Mouse (Mus musculus) limb, embryonic 15.5 days (tissue): ENCODE data around the gene Tmem63a. TPM values are rescaled to one million over a fixed set of nuclear protein-coding genes. Genes with fewer than 3 reads are reported as not detected.
A peak's percentile ranks its signal among the peaks of the same experiment; 100 is the strongest.
"Not testable (repeated sequence)": the region's sequence is repeated elsewhere in the genome, so short reads cannot be mapped to it uniquely, and the experiment has no call there.

ENCODE experiments used
- ATAC-seq: fragments of 200-750 bp; cut with Nextera tagmentation; 2 replicates; pipeline ENCODE4 v1.8.0; 2017; ENCODE audit warnings: low read depth, moderate TSS enrichment; ENCODE audit not compliant: insufficient number of reproducible peaks, low FRiP score, low TSS enrichment
- H3K27ac ChIP-seq: fragments of 300-500 bp; sonication (generic); 2 replicates; pipeline ENCODE4 v1.5.1; 2015; ENCODE audit warnings: moderate library complexity, mild to moderate bottlenecking, inconsistent platforms
- H3K27me3 ChIP-seq: fragments of 300-500 bp; sonication (generic); 2 replicates; pipeline ENCODE4 v1.6.1; 2015; ENCODE audit warnings: inconsistent platforms
- H3K36me3 ChIP-seq: fragments of 300-500 bp; sonication (generic); 2 replicates; pipeline ENCODE4 v1.6.1; 2015; ENCODE audit warnings: inconsistent platforms
- H3K4me1 ChIP-seq: fragments of 300-500 bp; sonication (generic); 2 replicates; pipeline ENCODE4 v1.6.1; 2015; ENCODE audit warnings: inconsistent platforms
- H3K4me2 ChIP-seq: fragments of 300-500 bp; sonication (generic); 2 replicates; pipeline ENCODE4 v1.6.1; 2015; ENCODE audit warnings: mild to moderate bottlenecking, inconsistent platforms
- H3K4me3 ChIP-seq: fragments of 300-500 bp; sonication (generic); 2 replicates; pipeline ENCODE4 v1.5.1; 2015; ENCODE audit warnings: mild to moderate bottlenecking, inconsistent platforms
- H3K9ac ChIP-seq: fragments of 300-500 bp; sonication (generic); 2 replicates; pipeline ENCODE4 v1.6.1; 2015; ENCODE audit warnings: inconsistent platforms
- H3K9me3 ChIP-seq: fragments of 300-500 bp; sonication (generic); 2 replicates; pipeline ENCODE4 v1.6.1; 2016; ENCODE audit warnings: inconsistent platforms
- WGBS: fragments of 180-500 bp; shearing (Covaris S2); methylation state at CpG from one replicate; pipeline ENCODE4 v1.1.7; 2015; 5-methylcytosine and 5-hydroxymethylcytosine counted together
- polyA plus RNA-seq: library from polyadenylated mRNA; unstranded; fragments of >200 nt; fragmentation: Nextera tagmentation; extraction: Ambion mirVana; gene quantifications from 2 replicates; pipeline ENCODE4 v1.2.1, GENCODE M21; 2015

Tmem63a gene
- polyA plus RNA-seq, 1 experiment from 2014 or later, result 26.9 TPM

- no peaks in the 10 kb centered on the region for H3K9me3 ChIP-seq
- H3K4me1 ChIP-seq, result no peaks in the 10 kb centered on the region
- H3K27ac ChIP-seq, result no peak overlapping the region
- ATAC-seq, result no peak
- no peaks in the 10 kb centered on the region for H3K36me3 ChIP-seq
- WGBS, result 40% methylated on average over 2 of the region's 2 CpGs
- H3K4me3 ChIP-seq, result no peak overlapping the region
- no peak overlapping the region for H3K4me2 ChIP-seq
- peaks cover 27% of the 10 kb centered on the region for H3K27me3 ChIP-seq
- no peak overlapping the region for H3K9ac ChIP-seq
Observed at GRCm38 (mm10) chr1:180929599-180929998, 12.5 kb upstream of the Tmem63a start.

- Histone ChIP-seq H3K36me3 (no peaks in the 10 kb centered on the region), H3K9ac (no peak overlapping the region), H3K27me3 (peaks cover 42% of the 10 kb centered on the region), H3K4me1 (no peaks in the 10 kb centered on the region), H3K4me2 (no peak overlapping the region), H3K9me3 (no peaks in the 10 kb centered on the region), H3K4me3 (no peak overlapping the region), H3K27ac (no peak overlapping the region)
- WGBS, result 51% methylated on average over 3 of the region's 3 CpGs
- no peak for ATAC-seq
Observed at GRCm38 (mm10) chr1:180931106-180931505, 11.0 kb upstream of the Tmem63a start.

- no peak overlapping the region for H3K9ac ChIP-seq
- no peak overlapping the region for H3K4me3 ChIP-seq
- H3K4me2 ChIP-seq, result no peak overlapping the region
- H3K4me1 ChIP-seq, result 0 out of 2 replicates have a peak, but pooled peaks cover 5% of the 10 kb centered on the region
- no peaks in the 10 kb centered on the region for H3K9me3 ChIP-seq
- peaks cover 43% of the 10 kb centered on the region for H3K27me3 ChIP-seq
- WGBS, result 30% methylated on average over 6 of the region's 6 CpGs
- no peak overlapping the region for H3K27ac ChIP-seq
- no peak for ATAC-seq
- no peaks in the 10 kb centered on the region for H3K36me3 ChIP-seq
Observed at GRCm38 (mm10) chr1:180933659-180934058, 8.5 kb upstream of the Tmem63a start.

- Histone ChIP-seq H3K9me3 (no peaks in the 10 kb centered on the region), H3K9ac (no peak within 1 kb of the TSS), H3K36me3 (no peaks in the 10 kb centered on the region), H3K27me3 (peaks cover 43% of the 10 kb centered on the region), H3K4me1 (0 out of 2 replicates have a peak, but pooled peaks cover 5% of the 10 kb centered on the region), H3K4me2 (no peak within 1 kb of the TSS), H3K4me3 (no peak within 1 kb of the TSS), H3K27ac (no peak within 1 kb of the TSS)
- 21% methylated on average over 21 of the region's 21 CpGs for WGBS
- ATAC-seq, result no peak
Observed at GRCm38 (mm10) chr1:180934467-180935419, 7.4 kb upstream of the Tmem63a start, which contains the start of gene Lefty1. TSS of gene Lefty1 (plus strand) at chr1:180935022.

- ATAC-seq, result 0 out of 2 replicates have a peak, but pooled peaks have one; percentile 16
- H3K9ac ChIP-seq, H3K36me3 ChIP-seq, H3K27ac ChIP-seq, H3K9me3 ChIP-seq: not testable (repeated sequence)
- Histone ChIP-seq H3K4me1 (peaks cover 14% of the 10 kb centered on the region), H3K27me3 (peaks cover 43% of the 10 kb centered on the region), H3K4me3 (peak overlapping the region; percentile 32), H3K4me2 (peak overlapping the region; percentile 48)
- 4% methylated on average over 39 of the region's 41 CpGs for WGBS
Observed at GRCm38 (mm10) chr1:180936610-180937398, 5.3 kb upstream of the Tmem63a start.

- H3K9ac ChIP-seq, result not testable (repeated sequence)
- WGBS, result 47% methylated on average over 13 of the region's 13 CpGs
- peaks cover 17% of the 10 kb centered on the region for H3K4me1 ChIP-seq
Observed at GRCm38 (mm10) chr1:180937631-180938030, 4.5 kb upstream of the Tmem63a start.

GRCm38 (mm10) chr1:180938781-180939180 lies 3.4 kb upstream of the Tmem63a start:
- H3K9me3 ChIP-seq, H3K9ac ChIP-seq, H3K27ac ChIP-seq, H3K36me3 ChIP-seq, ATAC-seq, H3K4me3 ChIP-seq, H3K4me2 ChIP-seq: not testable (repeated sequence)
- Histone ChIP-seq H3K27me3 (peaks cover 34% of the 10 kb centered on the region), H3K4me1 (peaks cover 26% of the 10 kb centered on the region)
- 75% methylated on average over 2 of the region's 2 CpGs for WGBS

More at GRCm38 (mm10) chr1:180937631-180938030, 4.5 kb upstream of the Tmem63a start:
- H3K27ac ChIP-seq, H3K9me3 ChIP-seq, H3K4me3 ChIP-seq, H3K4me2 ChIP-seq, H3K36me3 ChIP-seq, ATAC-seq: not testable (repeated sequence)
- peaks cover 43% of the 10 kb centered on the region for H3K27me3 ChIP-seq

- no peaks in the 10 kb centered on the region for H3K36me3 ChIP-seq
- no peak for ATAC-seq
- H3K9ac ChIP-seq, result no peak overlapping the region
- H3K4me3 ChIP-seq, result peak overlapping the region; percentile 86; the same call in 1 of the 2 replicates
- no peaks in the 10 kb centered on the region for H3K9me3 ChIP-seq
- 84% methylated on average over 7 of the region's 7 CpGs for WGBS
- peaks cover 12% of the 10 kb centered on the region for H3K27me3 ChIP-seq
- H3K27ac ChIP-seq, result no peak overlapping the region
- H3K4me1 ChIP-seq, result peaks cover 48% of the 10 kb centered on the region
- H3K4me2 ChIP-seq, result peak overlapping the region; percentile 83
Observed at GRCm38 (mm10) chr1:180940776-180941460, 1.2 kb upstream of the Tmem63a start.

- H3K36me3 ChIP-seq, result no peaks in the 10 kb centered on the region
- peak overlapping the region; percentile 94 for H3K27ac ChIP-seq
- H3K4me2 ChIP-seq, result peak overlapping the region; percentile 83
- H3K9me3 ChIP-seq, result no peaks in the 10 kb centered on the region
- no peak for ATAC-seq
- peak overlapping the region; percentile 86 for H3K4me3 ChIP-seq
- H3K9ac ChIP-seq, result peak overlapping the region; percentile 72
- peaks cover 9% of the 10 kb centered on the region for H3K27me3 ChIP-seq
- peaks cover 51% of the 10 kb centered on the region for H3K4me1 ChIP-seq
- WGBS, result 4% methylated on average over 18 of the region's 18 CpGs
Observed at GRCm38 (mm10) chr1:180941726-180942125, 418 bp upstream of the Tmem63a start.

- H3K4me3 ChIP-seq, result peak overlapping the region; percentile 86
- H3K4me1 ChIP-seq, result peaks cover 53% of the 10 kb centered on the region
- peak overlapping the region; percentile 83 for H3K4me2 ChIP-seq
- 33% methylated on average over 11 of the region's 11 CpGs for WGBS
- no peaks in the 10 kb centered on the region for H3K9me3 ChIP-seq
- H3K9ac ChIP-seq, result peak overlapping the region; percentile 72; the same call in 1 of the 2 replicates
- ATAC-seq, result 0 out of 2 replicates have a peak, but pooled peaks have one; percentile 17
- peaks cover 6% of the 10 kb centered on the region for H3K36me3 ChIP-seq
- H3K27me3 ChIP-seq, result no peaks in the 10 kb centered on the region
- H3K27ac ChIP-seq, result peak overlapping the region; percentile 94
Observed at GRCm38 (mm10) chr1:180943032-180943644, 994 bp downstream of the Tmem63a start.

GRCm38 (mm10) chr1:180943896-180944295 lies 1.8 kb downstream of the Tmem63a start:
- Histone ChIP-seq H3K9me3 (no peaks in the 10 kb centered on the region), H3K4me2 (peak overlapping the region; percentile 83), H3K4me3 (peak overlapping the region; percentile 86; the same call in 1 of the 2 replicates), H3K27ac (peak overlapping the region; percentile 94), H3K4me1 (peaks cover 53% of the 10 kb centered on the region), H3K27me3 (no peaks in the 10 kb centered on the region), H3K9ac (no peak overlapping the region), H3K36me3 (peaks cover 13% of the 10 kb centered on the region)
- no peak for ATAC-seq
- WGBS, result 71% methylated on average over 1 of the region's 1 CpGs
